Mouse (Mus musculus) forebrain, embryonic 10.5 days (tissue): ENCODE measurements around the gene Sh3tc1. TPM values are rescaled to one million over a fixed set of nuclear protein-coding genes. Genes with fewer than 3 reads are reported as not detected.

ENCODE experiments used
- DNase-seq: peaks from one replicate; pipeline ENCODE4 v3.0.0-alpha.2; 2017; ENCODE audit warnings: low spot score; ENCODE audit errors: extremely low spot score
- H3K27ac ChIP-seq: fragments of 300-500 bp; sonication (generic); 2 replicates; pipeline ENCODE4 v1.5.1; 2016; ENCODE audit warnings: mild to moderate bottlenecking
- H3K27me3 ChIP-seq: fragments of 300-500 bp; sonication (generic); 2 replicates; pipeline ENCODE4 v1.6.1; 2016; ENCODE audit warnings: mild to moderate bottlenecking; ENCODE audit not compliant: poor library complexity, severe bottlenecking
- H3K36me3 ChIP-seq: fragments of 300-500 bp; sonication (generic); replicated peaks from 2 replicates; pipeline ENCODE4 v1.6.1; 2016; ENCODE audit warnings: mild to moderate bottlenecking, moderate library complexity
- H3K4me1 ChIP-seq: fragments of 300-500 bp; sonication (generic); 2 replicates; pipeline ENCODE4 v1.6.1; 2016
- H3K4me3 ChIP-seq: fragments of 300-500 bp; sonication (generic); 2 replicates; pipeline ENCODE4 v1.5.1; 2016; ENCODE audit warnings: mild to moderate bottlenecking, moderate library complexity
- H3K9me3 ChIP-seq: fragments of 300-500 bp; sonication (generic); 2 replicates; pipeline ENCODE4 v1.6.1; 2016; ENCODE audit warnings: mild to moderate bottlenecking, moderate library complexity
- WGBS: fragments of 180-500 bp; shearing (Covaris S2); methylation state at CpG from one replicate; pipeline ENCODE4 v1.1.7; 2016; 5-methylcytosine and 5-hydroxymethylcytosine counted together
- polyA plus RNA-seq: library from polyadenylated mRNA; unstranded; fragments of >200 nt; fragmentation: Nextera tagmentation; extraction: Ambion mirVana; gene quantifications from 2 replicates; pipeline ENCODE4 v1.2.1, GENCODE M21; 2016

Gene Sh3tc1
- 3.9 and 4.5 TPM in 2 replicates for polyA plus RNA-seq

GRCm38 (mm10) chr5:35739536-35740278 lies at the start of gene Sh3tc1:
Sh3tc1 (minus strand) TSS chr5:35739987.
- H3K4me3 ChIP-seq: no peak within 1 kb of the TSS
- H3K27me3 ChIP-seq: peaks cover 33% of the 10 kb centered on the region
- no peaks in the 10 kb centered on the region for H3K36me3 ChIP-seq
- H3K9me3 ChIP-seq: no peaks in the 10 kb centered on the region
- peaks cover 11% of the 10 kb centered on the region for H3K4me1 ChIP-seq
- no peak within 1 kb of the TSS for H3K27ac ChIP-seq
- 17% methylated on average over 10 of the region's 10 CpGs for WGBS
- DNase-seq: no peak

GRCm38 (mm10) chr5:35788719-35789118 lies 48.9 kb upstream of the Sh3tc1 start:
- Histone ChIP-seq H3K4me1 (0 out of 2 replicates have a peak, but pooled peaks cover 5% of the 10 kb centered on the region), H3K9me3 (no peaks in the 10 kb centered on the region), H3K27me3 (no peaks in the 10 kb centered on the region), H3K27ac (no peak overlapping the region), H3K4me3 (no peak overlapping the region), H3K36me3 (no peaks in the 10 kb centered on the region)
- 84% methylated on average over 6 of the region's 6 CpGs for WGBS
- DNase-seq: no peak

GRCm38 (mm10) chr5:35787847-35788246 lies 48.1 kb upstream of the Sh3tc1 start:
- Histone ChIP-seq H3K4me3 (no peak overlapping the region), H3K9me3 (no peaks in the 10 kb centered on the region), H3K27me3 (no peaks in the 10 kb centered on the region), H3K36me3 (no peaks in the 10 kb centered on the region), H3K4me1 (0 out of 2 replicates have a peak, but pooled peaks cover 5% of the 10 kb centered on the region), H3K27ac (no peak overlapping the region)
- DNase-seq: no peak
- 91% methylated on average over 12 of the region's 12 CpGs for WGBS

- no peaks in the 10 kb centered on the region for H3K27me3 ChIP-seq
- H3K36me3 ChIP-seq: no peaks in the 10 kb centered on the region
- 80% methylated on average over 7 of the region's 7 CpGs for WGBS
- no peak for DNase-seq
- H3K4me1 ChIP-seq: 0 out of 2 replicates have a peak, but pooled peaks cover 6% of the 10 kb centered on the region
- no peak overlapping the region for H3K27ac ChIP-seq
- no peak overlapping the region for H3K4me3 ChIP-seq
- no peaks in the 10 kb centered on the region for H3K9me3 ChIP-seq
Observed at GRCm38 (mm10) chr5:35785853-35786252, 46.1 kb upstream of the Sh3tc1 start.

- H3K27ac ChIP-seq: no peak overlapping the region
- H3K4me3 ChIP-seq: no peak overlapping the region
- no peaks in the 10 kb centered on the region for H3K27me3 ChIP-seq
- H3K9me3 ChIP-seq: no peaks in the 10 kb centered on the region
- no peak for DNase-seq
- H3K36me3 ChIP-seq: no peaks in the 10 kb centered on the region
- WGBS: 62% methylated on average over 10 of the region's 10 CpGs
- 0 out of 2 replicates have a peak, but pooled peaks cover 3% of the 10 kb centered on the region for H3K4me1 ChIP-seq
Observed at GRCm38 (mm10) chr5:35782648-35783180, 42.9 kb upstream of the Sh3tc1 start.

- H3K27ac ChIP-seq: no peak overlapping the region
- no peaks in the 10 kb centered on the region for H3K9me3 ChIP-seq
- 69% methylated on average over 3 of the region's 3 CpGs for WGBS
Observed at GRCm38 (mm10) chr5:35781116-35781515, 41.3 kb upstream of the Sh3tc1 start.

GRCm38 (mm10) chr5:35774137-35774424 lies 34.3 kb upstream of the Sh3tc1 start:
- no peak for DNase-seq
- no peaks in the 10 kb centered on the region for H3K36me3 ChIP-seq
- H3K27ac ChIP-seq: no peak overlapping the region
- no peaks in the 10 kb centered on the region for H3K9me3 ChIP-seq
- no peak overlapping the region for H3K4me3 ChIP-seq
- H3K4me1 ChIP-seq: peaks cover 8% of the 10 kb centered on the region; the same call in 1 of the 2 replicates
- WGBS: 72% methylated on average over 6 of the region's 6 CpGs
- H3K27me3 ChIP-seq: no peaks in the 10 kb centered on the region

More at GRCm38 (mm10) chr5:35781116-35781515, 41.3 kb upstream of the Sh3tc1 start:
- no peak for DNase-seq
- H3K36me3 ChIP-seq: no peaks in the 10 kb centered on the region
- H3K27me3 ChIP-seq: no peaks in the 10 kb centered on the region
- 0 out of 2 replicates have a peak, but pooled peaks cover 3% of the 10 kb centered on the region for H3K4me1 ChIP-seq
- no peak overlapping the region for H3K4me3 ChIP-seq

GRCm38 (mm10) chr5:35773274-35774136 lies 33.7 kb upstream of the Sh3tc1 start:
- DNase-seq: no peak
- H3K27ac ChIP-seq: no peak overlapping the region

GRCm38 (mm10) chr5:35770891-35771663 lies 31.3 kb upstream of the Sh3tc1 start:
- DNase-seq: no peak
- H3K4me3 ChIP-seq: no peak overlapping the region
- H3K27me3 ChIP-seq: no peaks in the 10 kb centered on the region
- no peaks in the 10 kb centered on the region for H3K9me3 ChIP-seq
- 84% methylated on average over 14 of the region's 14 CpGs for WGBS
- H3K27ac ChIP-seq: no peak overlapping the region
- H3K4me1 ChIP-seq: peaks cover 8% of the 10 kb centered on the region; the same call in 1 of the 2 replicates
- H3K36me3 ChIP-seq: no peaks in the 10 kb centered on the region

More at GRCm38 (mm10) chr5:35773274-35774136, 33.7 kb upstream of the Sh3tc1 start:
- Histone ChIP-seq H3K4me1 (peaks cover 8% of the 10 kb centered on the region; the same call in 1 of the 2 replicates), H3K4me3 (no peak overlapping the region), H3K9me3 (no peaks in the 10 kb centered on the region), H3K27me3 (no peaks in the 10 kb centered on the region), H3K36me3 (no peaks in the 10 kb centered on the region)
- 83% methylated on average over 13 of the region's 13 CpGs for WGBS

- Histone ChIP-seq H3K36me3 (no peaks in the 10 kb centered on the region), H3K4me3 (no peak overlapping the region), H3K9me3 (no peaks in the 10 kb centered on the region), H3K4me1 (peaks cover 8% of the 10 kb centered on the region; the same call in 1 of the 2 replicates), H3K27ac (no peak overlapping the region), H3K27me3 (no peaks in the 10 kb centered on the region)
- WGBS: 81% methylated on average over 2 of the region's 2 CpGs
- no peak for DNase-seq
Observed at GRCm38 (mm10) chr5:35770246-35770645, 30.5 kb upstream of the Sh3tc1 start.

GRCm38 (mm10) chr5:35768997-35769396 lies 29.2 kb upstream of the Sh3tc1 start:
- no peak for DNase-seq
- WGBS: 87% methylated on average over 7 of the region's 7 CpGs
- Histone ChIP-seq H3K4me1 (peaks cover 3% of the 10 kb centered on the region; the same call in 1 of the 2 replicates), H3K27me3 (no peaks in the 10 kb centered on the region), H3K36me3 (no peaks in the 10 kb centered on the region), H3K9me3 (no peaks in the 10 kb centered on the region), H3K4me3 (no peak overlapping the region), H3K27ac (no peak overlapping the region)

GRCm38 (mm10) chr5:35768525-35768924 lies 28.7 kb upstream of the Sh3tc1 start:
- Histone ChIP-seq H3K4me1 (no peaks in the 10 kb centered on the region), H3K27me3 (no peaks in the 10 kb centered on the region), H3K27ac (no peak overlapping the region), H3K9me3 (no peaks in the 10 kb centered on the region), H3K36me3 (no peaks in the 10 kb centered on the region), H3K4me3 (no peak overlapping the region)
- 83% methylated on average over 3 of the region's 3 CpGs for WGBS
- no peak for DNase-seq
